Mouse (Mus musculus): ENCODE measurements at regions not wholly inside any gene's neighbourhood (a gene's known extent, or its start where the extent isn't known, plus 50 kb on each side); places are given as distances from the start of the nearest gene placed in this dataset.

GRCm38 (mm10) chr9:120723026-120723425, 151.8 kb downstream of the Rpl14 start:
- no peak for DNase-seq (ENCODE audit: low spot score)

DNA sequence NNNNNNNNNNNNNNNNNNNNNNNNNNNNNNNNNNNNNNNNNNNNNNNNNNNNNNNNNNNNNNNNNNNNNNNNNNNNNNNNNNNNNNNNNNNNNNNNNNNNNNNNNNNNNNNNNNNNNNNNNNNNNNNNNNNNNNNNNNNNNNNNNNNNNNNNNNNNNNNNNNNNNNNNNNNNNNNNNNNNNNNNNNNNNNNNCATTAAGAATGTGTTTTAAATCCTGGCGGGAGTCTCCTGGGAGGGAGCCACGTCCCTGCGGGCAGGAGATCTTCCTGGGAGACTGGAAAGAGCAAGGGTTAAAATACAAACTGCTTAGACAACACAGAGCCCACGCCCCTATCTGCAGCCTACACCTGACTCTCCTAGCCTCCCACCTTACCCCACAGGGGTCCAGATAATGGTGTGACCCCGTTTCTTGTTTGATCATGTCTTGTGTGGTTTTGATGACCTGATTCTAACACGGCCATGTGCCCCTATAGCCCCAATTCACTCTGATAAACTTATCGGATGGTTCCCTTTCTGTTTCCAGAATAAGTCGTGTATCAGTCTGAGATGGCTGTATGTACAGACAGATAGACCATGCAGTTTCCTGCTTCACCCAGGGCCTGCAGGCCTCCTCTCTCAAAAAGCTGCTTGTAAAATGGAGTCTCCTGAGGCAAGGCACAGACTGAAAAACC, 160.8 kb downstream of the Rpl14 start:
- no peak for DNase-seq (ENCODE audit: low spot score)

DNA sequence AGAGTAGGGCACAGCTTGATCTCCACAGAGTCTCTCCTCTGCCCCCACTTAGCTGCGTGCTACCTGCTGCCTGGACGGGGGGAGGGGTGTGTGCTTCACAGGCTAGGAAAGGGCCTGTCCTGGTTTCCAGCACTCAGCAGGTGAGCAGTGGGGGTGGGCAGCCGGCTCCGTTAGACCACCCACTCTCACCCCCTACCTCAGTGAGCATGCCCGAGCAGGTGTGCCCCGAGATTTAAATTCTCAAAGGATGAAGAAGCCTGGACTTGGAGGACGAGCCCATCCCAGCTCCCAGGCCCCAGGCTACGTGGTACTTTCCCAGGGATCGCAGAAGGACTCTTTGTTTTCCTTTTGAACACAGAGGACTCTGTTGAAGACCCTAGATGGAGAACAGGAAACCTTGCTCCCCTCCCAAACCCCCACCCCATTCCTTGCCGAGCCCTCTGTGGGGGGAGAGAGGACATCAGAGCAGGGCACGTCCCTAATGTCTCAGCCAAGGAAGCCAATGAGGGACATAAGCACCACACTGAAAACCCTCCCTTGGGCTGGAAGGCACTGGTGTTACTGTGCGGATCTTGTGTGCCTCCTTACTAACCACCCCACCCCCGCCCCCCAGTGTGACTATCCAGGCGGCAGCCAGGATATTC, 161.5 kb downstream of the Rpl14 start:
- DNase-seq (ENCODE audit: low spot score) = no peak

- DNase-seq (ENCODE audit: low spot score) = no peak
Measured at GRCm38 (mm10) chr9:120733681-120734465, 162.6 kb downstream of the Rpl14 start.

DNA sequence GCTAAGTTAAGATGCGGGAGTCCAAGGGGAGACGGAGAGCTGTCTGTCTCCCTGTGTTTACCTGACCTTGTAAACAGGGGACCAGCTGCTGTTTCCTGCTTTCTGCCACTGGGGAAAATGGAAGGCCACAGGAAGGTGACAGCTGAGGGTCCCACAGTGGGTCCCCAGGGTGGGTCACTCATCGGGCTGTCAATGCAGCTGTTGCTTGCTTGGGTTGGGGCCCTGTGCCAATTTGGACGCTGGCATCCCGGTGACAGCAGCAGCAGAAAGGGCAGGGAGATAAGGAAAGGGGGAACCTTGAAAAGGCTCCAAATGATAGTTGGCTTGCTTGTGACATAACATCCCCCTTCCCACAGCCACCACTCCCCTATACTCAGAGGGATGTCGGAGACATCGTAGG, 164.0 kb downstream of the Rpl14 start:
- DNase-seq (ENCODE audit: low spot score) = no peak

DNA sequence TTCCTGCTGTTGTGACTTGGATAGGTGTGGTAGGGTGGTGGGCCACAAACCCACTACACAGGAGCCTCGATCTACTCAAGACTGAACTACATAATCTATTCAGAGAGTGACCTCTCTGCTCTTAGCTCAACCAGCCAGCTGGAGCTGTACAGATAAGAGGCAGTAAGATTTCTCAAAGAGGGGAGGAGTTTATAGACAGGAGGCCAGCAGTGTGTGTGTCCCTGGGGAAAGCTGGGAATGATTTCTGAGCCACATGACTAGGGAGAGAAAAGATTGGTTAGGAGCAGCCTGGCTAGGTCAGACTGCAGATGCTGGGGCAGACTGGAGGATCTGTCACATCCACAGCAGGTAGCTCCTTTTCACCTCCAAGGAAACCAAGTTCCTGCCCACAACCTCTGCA, 166.7 kb downstream of the Rpl14 start:
- DNase-seq (ENCODE audit: low spot score) = no peak

GRCm38 (mm10) chr9:120739199-120739952, 168.1 kb downstream of the Rpl14 start:
- peak; percentile 39 for DNase-seq (ENCODE audit: low spot score)

DNA sequence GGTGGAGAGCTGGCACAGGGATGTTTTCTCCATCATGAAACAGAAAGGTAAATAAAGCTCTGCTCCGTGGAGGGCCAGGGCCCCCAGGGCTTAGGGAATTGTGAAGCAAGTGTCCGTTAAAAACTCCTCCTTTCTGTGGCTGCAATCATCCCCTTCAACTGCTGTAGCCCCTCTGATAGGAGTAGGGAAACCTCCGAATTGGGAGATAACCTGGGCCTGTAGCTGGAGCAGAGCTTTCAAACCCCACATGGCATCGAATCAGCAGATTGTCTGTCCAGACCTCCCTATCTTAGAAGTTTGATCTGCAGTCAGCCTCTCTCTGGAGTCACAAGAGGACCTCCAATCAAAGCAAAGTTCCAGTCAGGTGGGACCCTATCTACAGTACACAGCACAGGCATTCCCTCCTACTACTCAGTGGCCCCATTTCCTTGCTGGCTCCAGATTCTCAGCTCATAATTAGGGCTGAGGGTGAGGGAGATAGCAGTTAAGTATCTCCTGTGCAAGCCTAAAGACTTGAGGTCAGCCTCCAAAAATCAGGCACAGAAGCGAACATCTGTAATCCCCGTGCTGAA, 168.8 kb downstream of the Rpl14 start:
- DNase-seq (ENCODE audit: low spot score) = no peak

DNA sequence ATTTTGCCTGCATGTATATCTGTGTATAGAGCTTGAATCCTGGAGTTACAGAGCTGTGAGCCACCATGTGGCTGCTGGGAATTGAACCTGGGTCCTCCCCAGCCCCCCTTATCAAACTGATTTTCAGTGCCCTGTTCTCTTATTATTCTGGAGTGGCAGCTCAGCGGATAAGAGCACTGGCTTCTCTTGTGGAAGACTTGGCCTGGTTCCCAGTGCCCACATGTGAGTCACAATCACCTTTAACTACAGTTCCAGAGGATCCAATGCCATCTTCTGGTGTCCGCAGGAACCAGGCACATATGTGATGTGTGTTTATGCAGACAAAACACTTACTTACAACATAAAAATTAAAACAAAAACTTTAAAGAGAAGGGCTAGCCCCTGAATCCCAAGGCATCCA, 170.3 kb downstream of the Rpl14 start:
- no peak for DNase-seq (ENCODE audit: low spot score)

DNA sequence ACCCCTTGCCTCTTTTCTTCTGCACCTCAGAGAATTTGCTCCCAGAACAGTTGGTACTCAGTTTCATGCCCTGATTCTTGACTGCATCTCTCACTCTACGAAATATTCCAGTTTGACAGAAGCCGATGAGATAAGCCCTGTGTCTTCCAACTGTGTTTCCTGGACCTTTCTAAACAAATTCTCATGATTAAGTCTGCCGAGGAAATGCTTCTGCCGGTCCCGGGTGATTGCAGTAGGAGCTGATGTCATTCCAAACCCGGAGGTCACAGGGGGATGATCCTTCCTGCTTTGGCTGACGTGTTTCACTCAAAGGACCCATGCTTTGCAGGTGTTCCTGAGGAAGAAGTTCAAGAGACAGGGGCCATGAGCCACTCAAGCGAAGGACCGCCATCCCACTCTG, 172.2 kb downstream of the Rpl14 start:
- no peak for DNase-seq (ENCODE audit: low spot score)

- no peak for DNase-seq (ENCODE audit: low spot score)
Measured at GRCm38 (mm10) chr9:120745674-120746073, 174.4 kb downstream of the Rpl14 start.

- no peak for DNase-seq (ENCODE audit: low spot score)
Measured at GRCm38 (mm10) chr9:120750820-120751219, 178.2 kb upstream of the Ctnnb1 start.

- DNase-seq (ENCODE audit: low spot score) = no peak
Measured at GRCm38 (mm10) chr9:120751686-120752484, 177.1 kb upstream of the Ctnnb1 start.

DNA sequence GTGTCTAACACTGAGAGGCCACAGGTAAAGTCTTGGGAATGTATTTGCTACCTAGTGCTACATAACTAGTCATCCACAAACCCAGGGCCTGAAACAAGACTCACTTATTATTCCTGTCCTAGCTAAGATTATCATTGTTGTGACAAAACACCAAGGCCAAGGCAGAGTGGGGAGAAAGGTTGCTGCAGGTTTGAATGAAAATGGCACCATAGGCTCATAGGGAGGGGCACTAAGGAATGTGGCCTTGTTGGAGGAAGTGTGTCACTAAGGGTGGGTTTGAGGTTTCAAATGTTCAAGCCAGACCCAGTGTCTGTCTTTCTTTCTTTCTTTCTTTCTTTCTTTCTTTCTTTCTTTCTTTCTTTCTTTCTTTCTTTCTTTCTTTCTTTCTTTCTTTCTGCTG, 174.9 kb upstream of the Ctnnb1 start:
- no peak for DNase-seq (ENCODE audit: low spot score)

- no peak for DNase-seq (ENCODE audit: low spot score)
Measured at GRCm38 (mm10) chr9:120755486-120755885, 173.5 kb upstream of the Ctnnb1 start.

GRCm38 (mm10) chr9:120758003-120758402, 171.0 kb upstream of the Ctnnb1 start:
- no peak for DNase-seq (ENCODE audit: low spot score)

- DNase-seq (ENCODE audit: low spot score) = no peak
Measured at GRCm38 (mm10) chr9:120758632-120759031, 170.4 kb upstream of the Ctnnb1 start.

- no peak for DNase-seq (ENCODE audit: low spot score)
Measured at GRCm38 (mm10) chr9:120759771-120760170, 169.2 kb upstream of the Ctnnb1 start.

GRCm38 (mm10) chr9:120763802-120764201, 165.2 kb upstream of the Ctnnb1 start:
- DNase-seq (ENCODE audit: low spot score) = no peak

DNA sequence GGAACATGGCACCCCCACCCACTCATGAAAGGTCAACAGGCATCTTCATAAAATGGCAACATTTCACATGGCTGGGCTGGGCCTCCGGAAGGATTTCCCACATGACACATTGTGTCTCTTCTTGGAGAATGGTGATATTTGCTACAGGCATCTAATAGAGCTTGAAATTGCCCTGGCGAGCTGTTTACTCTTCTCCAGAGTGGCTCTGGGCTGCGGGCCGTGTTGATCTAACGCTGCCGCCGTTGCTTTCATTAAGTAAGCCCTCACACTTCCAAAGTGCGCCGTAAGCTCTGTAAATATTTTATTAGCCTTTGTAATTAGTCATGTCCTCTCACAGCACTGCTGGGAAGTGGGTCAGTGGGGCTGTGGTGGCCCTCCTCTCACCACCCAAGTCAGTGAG, 164.4 kb upstream of the Ctnnb1 start:
- DNase-seq (ENCODE audit: low spot score) = no peak

- no peak for DNase-seq (ENCODE audit: low spot score)
Measured at GRCm38 (mm10) chr9:120765292-120765691, 163.7 kb upstream of the Ctnnb1 start.
